8 mouse cellular contexts compared by ENCODE assay signal in genomic region chr8:110721606-110722413, GRCm38 (mm10). TPM values are rescaled to one million over a fixed set of nuclear protein-coding genes. Genes with fewer than 3 reads are reported as not detected.
DNase-seq lines count a peak whose midpoint lies in the region; ATAC-seq and TF ChIP-seq lines count a peak whose summit lies in the region.

No protein-coding gene starts in this region.

- under 1% methylated on average over 49 of the region's 59 CpGs for WGBS in embryonic facial prominence, embryonic 12.5 days
- WGBS in hindbrain, embryonic 14.5 days = under 1% methylated on average over 43 of the region's 59 CpGs
- WGBS in liver, postnatal 0 days (ENCODE audit: insufficient replicate concordance) = 2% methylated on average over 51 of the region's 59 CpGs
- under 1% methylated on average over 44 of the region's 59 CpGs for WGBS in stomach, embryonic 14.5 days

- H3K4me2 ChIP-seq in embryonic facial prominence, embryonic 12.5 days (replicated peaks) = peak overlapping the region; percentile 87
- H3K4me2 ChIP-seq in hindbrain, embryonic 14.5 days (replicated peaks) = peak overlapping the region; percentile 75
- H3K4me2 ChIP-seq in liver, postnatal 0 days (ENCODE audit: low read depth, low read length) = peak overlapping the region; percentile 77
- peak overlapping the region; percentile 92 for H3K4me2 ChIP-seq in stomach, embryonic 14.5 days (replicated peaks; ENCODE audit: low read depth, low read length)

- no peaks in the 10 kb centered on the region; the same call in 1 of the 2 replicates for H3K4me1 ChIP-seq in erythroblast, embryonic 14.5 days (ENCODE audit: control insufficient read depth)
- H3K4me1 ChIP-seq in embryonic facial prominence, embryonic 12.5 days = peaks cover 82% of the 10 kb centered on the region
- H3K4me1 ChIP-seq in hindbrain, embryonic 14.5 days (replicated peaks; ENCODE audit: control insufficient read depth, insufficient read depth, low read length) = peaks cover 71% of the 10 kb centered on the region
- peaks cover 9% of the 10 kb centered on the region; the same call in 1 of the 2 replicates for H3K4me1 ChIP-seq in liver, postnatal 0 days (ENCODE audit: insufficient read depth)
- H3K4me1 ChIP-seq in stomach, embryonic 14.5 days (ENCODE audit: control insufficient read depth, insufficient read depth, low read length) = peaks cover 78% of the 10 kb centered on the region

- no peak for TF ChIP-seq CTCF in liver, postnatal 0 days (IDR thresholded peaks at IDR 0.05; ENCODE audit: low read depth)

- no peak for TF ChIP-seq EP300 in liver, postnatal 0 days (IDR thresholded peaks at IDR 0.05; ENCODE audit: low read depth)

- peak overlapping the region; percentile 52 for H3K4me3 ChIP-seq in erythroblast, embryonic 14.5 days (replicated peaks)
- peak overlapping the region; percentile 88 for H3K4me3 ChIP-seq in embryonic facial prominence, embryonic 12.5 days
- peak overlapping the region; percentile 68 for H3K4me3 ChIP-seq in hindbrain, embryonic 14.5 days (replicated peaks; ENCODE audit: low read length)
- peak overlapping the region; percentile 52 for H3K4me3 ChIP-seq in liver, postnatal 0 days (ENCODE audit: low read depth, low read length)
- peak overlapping the region; percentile 58 for H3K4me3 ChIP-seq in stomach, embryonic 14.5 days (ENCODE audit: low read depth, low read length)

- no peak for ATAC-seq in erythroblast, adult 5-6 weeks (replicated peaks; ENCODE audit: low FRiP score, poor library complexity, severe bottlenecking)
- peak; percentile 58 for ATAC-seq in embryonic facial prominence, embryonic 12.5 days (ENCODE audit: insufficient number of reproducible peaks, insufficient read depth, low FRiP score, low TSS enrichment)
- peak; percentile 39; the same call in 1 of the 2 replicates for ATAC-seq in hindbrain, embryonic 14.5 days (ENCODE audit: low FRiP score)
- peak; percentile 63 for ATAC-seq in liver, postnatal 0 days
- peak; percentile 47 for ATAC-seq in stomach, embryonic 14.5 days (ENCODE audit: insufficient number of reproducible peaks, insufficient read depth, low FRiP score, low read depth)

- H3K9me3 ChIP-seq in erythroblast, embryonic 14.5 days (ENCODE audit: control insufficient read depth, low read length) = no peaks in the 10 kb centered on the region
- H3K9me3 ChIP-seq in embryonic facial prominence, embryonic 12.5 days = no peaks in the 10 kb centered on the region
- H3K9me3 ChIP-seq in hindbrain, embryonic 14.5 days (ENCODE audit: control insufficient read depth, low read length) = no peaks in the 10 kb centered on the region
- no peaks in the 10 kb centered on the region for H3K9me3 ChIP-seq in liver, postnatal 0 days (ENCODE audit: low read length)
- H3K9me3 ChIP-seq in stomach, embryonic 14.5 days (ENCODE audit: control insufficient read depth, low read depth, low read length) = no peaks in the 10 kb centered on the region

- peaks cover 51% of the 10 kb centered on the region for H3K27me3 ChIP-seq in erythroblast, embryonic 14.5 days (ENCODE audit: control insufficient read depth)
- H3K27me3 ChIP-seq in embryonic facial prominence, embryonic 12.5 days = no peaks in the 10 kb centered on the region
- H3K27me3 ChIP-seq in hindbrain, embryonic 14.5 days (ENCODE audit: control insufficient read depth, insufficient read depth, low read length) = no peaks in the 10 kb centered on the region
- peaks cover 17% of the 10 kb centered on the region for H3K27me3 ChIP-seq in liver, postnatal 0 days (ENCODE audit: insufficient read depth, low read length)
- no peaks in the 10 kb centered on the region for H3K27me3 ChIP-seq in stomach, embryonic 14.5 days (ENCODE audit: control insufficient read depth, insufficient read depth, low read length)

- H3K9ac ChIP-seq in embryonic facial prominence, embryonic 12.5 days = peak overlapping the region; percentile 93
- H3K9ac ChIP-seq in hindbrain, embryonic 14.5 days = peak overlapping the region; percentile 98
- H3K9ac ChIP-seq in liver, postnatal 0 days (replicated peaks) = peak overlapping the region; percentile 59
- peak overlapping the region; percentile 90 for H3K9ac ChIP-seq in stomach, embryonic 14.5 days (replicated peaks; ENCODE audit: low read depth, low read length)

- H3K36me3 ChIP-seq in erythroblast, embryonic 14.5 days (ENCODE audit: control insufficient read depth) = no peaks in the 10 kb centered on the region
- H3K36me3 ChIP-seq in embryonic facial prominence, embryonic 12.5 days = peaks cover 9% of the 10 kb centered on the region; the same call in 1 of the 2 replicates
- H3K36me3 ChIP-seq in hindbrain, embryonic 14.5 days (replicated peaks; ENCODE audit: control insufficient read depth, insufficient read depth) = peaks cover 20% of the 10 kb centered on the region
- no peaks in the 10 kb centered on the region for H3K36me3 ChIP-seq in liver, postnatal 0 days (replicated peaks; ENCODE audit: insufficient read depth, low read length)
- peaks cover 4% of the 10 kb centered on the region for H3K36me3 ChIP-seq in stomach, embryonic 14.5 days (ENCODE audit: control insufficient read depth, insufficient read depth, low read length)

- peak overlapping the region; percentile 90 for H3K27ac ChIP-seq in embryonic facial prominence, embryonic 12.5 days
- peak overlapping the region; percentile 96 for H3K27ac ChIP-seq in hindbrain, embryonic 14.5 days
- H3K27ac ChIP-seq in liver, postnatal 0 days (ENCODE audit: low read depth) = peak overlapping the region; percentile 48; the same call in 1 of the 2 replicates
- H3K27ac ChIP-seq in stomach, embryonic 14.5 days (ENCODE audit: low read length) = peak overlapping the region; percentile 84

- peak; percentile 47 for DNase-seq in ES-CJ7 (ENCODE audit: low read depth, low spot score)
- DNase-seq in hindbrain, embryonic 14.5 days (ENCODE audit: low spot score) = peak; percentile 39
- no peak for DNase-seq in liver, postnatal 0 days
- no peak for DNase-seq in layer of hippocampus, postnatal 25 days (ENCODE audit: extremely low spot score in 1 of 2, low spot score in 1 of 2)

RNA-seq across cellular contexts. Expression of gene Mtss1l, which starts 0.5 kb away (rescaled TPM):
- polyA plus RNA-seq in erythroblast, embryonic 14.5 days (2012) = 0.05 and 0.12 TPM in 2 replicates
- total RNA-seq in erythroblast, adult 5-6 weeks (2015; ENCODE audit: low replicate concordance) = not detected in 2 replicates
- total RNA-seq in erythroblast, adult 5-6 weeks (2017; ENCODE audit: low replicate concordance) = 0.26 TPM in 1 of 2 replicates, not detected in the other
- 10.9 and 17.4 TPM in 2 replicates for polyA plus RNA-seq in embryonic facial prominence, embryonic 12.5 days (2016; fragmentation: Nextera tagmentation; extraction: Ambion mirVana)
- 32.9 and 36.3 TPM in 2 replicates for polyA plus RNA-seq in hindbrain, embryonic 14.5 days (2014; fragmentation: Nextera tagmentation; extraction: Ambion mirVana)
- polyA plus RNA-seq in liver, postnatal 0 days (2015; fragmentation: Nextera tagmentation; extraction: Ambion mirVana) = 0.95 and 1.2 TPM in 2 replicates
- 13.2 and 14.2 TPM in 2 replicates for polyA plus RNA-seq in stomach, embryonic 14.5 days (2014; fragmentation: Nextera tagmentation; extraction: Ambion mirVana)
- 100 to 1,000 TPM; 206 to 252 TPM for total RNA-seq in layer of hippocampus, postnatal 25 days (2021)

Comparison
In these comparisons a context has a peak if more than half of its experiments do, and no peak if none do; other contexts are left out.
1. DNase-seq: peak in ES-CJ7 (single experiment) and hindbrain, embryonic 14.5 days (single experiment); none in liver, postnatal 0 days (single experiment) and layer of hippocampus, postnatal 25 days (0 of 2).
2. Peak in every context shown above with its lines, with median percentiles within 50 percentile points of each other: H3K4me3 ChIP-seq, H3K27ac ChIP-seq, H3K4me2 ChIP-seq and H3K9ac ChIP-seq.